Mouse (Mus musculus) induced T-regulatory cell, adult 2 months (primary cell): ENCODE data around the gene Gm21988.

Source experiments
- DNase-seq: peaks from one replicate; pipeline ENCODE4 v3.0.0-alpha.2; 2012; ENCODE audit warnings: low read depth

Gene Gm21988

GRCm38 (mm10) chr11:70216103-70216502 lies 23.5 kb downstream of the Gm21988 start:
- no peak for DNase-seq

GRCm38 (mm10) chr11:70215301-70215700 lies 24.3 kb downstream of the Gm21988 start:
- DNase-seq = no peak

GRCm38 (mm10) chr11:70214856-70215209 lies 24.8 kb downstream of the Gm21988 start:
- DNase-seq = peak; percentile 17

GRCm38 (mm10) chr11:70214191-70214855 lies 25.3 kb downstream of the Gm21988 start:
- DNase-seq = no peak

- DNase-seq = peak; percentile 37
Observed at GRCm38 (mm10) chr11:70213736-70214135, 25.9 kb downstream of the Gm21988 start.

GRCm38 (mm10) chr11:70212896-70213295 lies 26.7 kb downstream of the Gm21988 start:
- DNase-seq = peak; percentile 78

- DNase-seq = no peak
Observed at GRCm38 (mm10) chr11:70212423-70212822, 27.2 kb downstream of the Gm21988 start, which contains the start of gene Slc16a11. Gene Slc16a11 (plus strand): TSS chr11:70212752.

GRCm38 (mm10) chr11:70211972-70212371 lies 27.7 kb downstream of the Gm21988 start:
- no peak for DNase-seq

GRCm38 (mm10) chr11:70210681-70211080 lies 28.9 kb downstream of the Gm21988 start:
- DNase-seq = no peak

- DNase-seq = peak; percentile 35
Observed at GRCm38 (mm10) chr11:70208778-70209388, 30.7 kb downstream of the Gm21988 start.

GRCm38 (mm10) chr11:70207283-70207682 lies 32.3 kb downstream of the Gm21988 start:
- DNase-seq = no peak

GRCm38 (mm10) chr11:70206801-70207200 lies 32.8 kb downstream of the Gm21988 start:
- DNase-seq = no peak

GRCm38 (mm10) chr11:70201691-70202090 lies 37.9 kb downstream of the Gm21988 start:
- peak; percentile 86 for DNase-seq

GRCm38 (mm10) chr11:70200036-70200608 lies 39.5 kb downstream of the Gm21988 start:
- no peak for DNase-seq

GRCm38 (mm10) chr11:70199107-70199506 lies 40.5 kb downstream of the Gm21988 start:
- DNase-seq = no peak

GRCm38 (mm10) chr11:70198332-70198731 lies 41.3 kb downstream of the Gm21988 start:
- no peak for DNase-seq

- DNase-seq = no peak
Observed at GRCm38 (mm10) chr11:70193354-70194285, 46.0 kb downstream of the Gm21988 start.

- DNase-seq = no peak
Observed at GRCm38 (mm10) chr11:70192157-70192556, 47.5 kb downstream of the Gm21988 start.

GRCm38 (mm10) chr11:70191188-70191587 lies 48.4 kb downstream of the Gm21988 start:
- DNase-seq = no peak

- DNase-seq = peak; percentile 24
Observed at GRCm38 (mm10) chr11:70189319-70190134, 50.1 kb downstream of the Gm21988 start.
